Mouse (Mus musculus) myocyte (in vitro differentiated cells): ENCODE data around the gene Nrp2. TPM values are rescaled to one million over a fixed set of nuclear protein-coding genes. Genes with fewer than 3 reads are reported as not detected.

Source experiments
- H3K27me3 ChIP-seq: one replicate; pipeline ENCODE4 v1.6.1; 2011; ENCODE audit not compliant: control insufficient read depth, insufficient read depth, insufficient read length
- H3K36me3 ChIP-seq: one replicate; pipeline ENCODE4 v1.6.1; 2011; ENCODE audit not compliant: control insufficient read depth, insufficient read depth
- H3K4me2 ChIP-seq: one replicate; pipeline ENCODE4 v1.6.1; 2011; ENCODE audit warnings: low read depth, control low read depth
- H3K4me3 ChIP-seq: one replicate; pipeline ENCODE4 v1.5.1; 2011; ENCODE audit warnings: mild to moderate bottlenecking, control low read depth, moderate library complexity
- H3K79me2 ChIP-seq: one replicate; pipeline ENCODE4 v1.6.1; 2011; ENCODE audit not compliant: control insufficient read depth, insufficient read depth
- H3ac ChIP-seq: one replicate; pipeline ENCODE4 v1.6.1; 2011; ENCODE audit not compliant: control insufficient read depth, insufficient read length
- CEBPB ChIP-seq: IDR thresholded peaks from 2 replicates; pipeline ENCODE4 v1.6.1; 2011; ENCODE audit warnings: mild to moderate bottlenecking, moderate library complexity; ENCODE audit not compliant: poor library complexity, insufficient read depth, severe bottlenecking
- E2F4 ChIP-seq: IDR thresholded peaks from one replicate; pipeline ENCODE4 v1.6.1; 2011; ENCODE audit warnings: mild to moderate bottlenecking, control low read depth, moderate library complexity; ENCODE audit not compliant: insufficient read depth
- MAX ChIP-seq: IDR thresholded peaks from one replicate; pipeline ENCODE4 v1.6.1; 2011; ENCODE audit warnings: low read depth, mild to moderate bottlenecking, control low read depth
- MYOD1 ChIP-seq, 3 experiments: IDR thresholded peaks; one replicate each; pipeline ENCODE4 v1.6.1; 2011; ENCODE audit warnings: control low read depth in 2 of 3, low read depth in 2 of 3, mild to moderate bottlenecking in 2 of 3, moderate library complexity in 1 of 3; ENCODE audit not compliant: insufficient read length in 2 of 3, control insufficient read depth in 1 of 3
- MYOG ChIP-seq, 3 experiments: IDR thresholded peaks; one replicate each; pipeline ENCODE4 v1.6.1; 2011; ENCODE audit warnings: control low read depth in 2 of 3, low read depth in 2 of 3, mild to moderate bottlenecking in 2 of 3; ENCODE audit not compliant: insufficient read length in 2 of 3, control insufficient read depth in 1 of 3, insufficient read depth in 1 of 3
- POLR2A ChIP-seq: IDR thresholded peaks from one replicate; pipeline ENCODE4 v1.6.1; 2011; ENCODE audit warnings: low read depth, mild to moderate bottlenecking, control low read depth, moderate library complexity; ENCODE audit not compliant: insufficient read length
- POLR2AphosphoS2 ChIP-seq: IDR thresholded peaks from one replicate; pipeline ENCODE4 v1.6.1; 2011; ENCODE audit warnings: low read depth, control low read depth; ENCODE audit not compliant: insufficient read length
- REST ChIP-seq: IDR thresholded peaks from one replicate; pipeline ENCODE4 v1.6.1; 2011; ENCODE audit warnings: mild to moderate bottlenecking, control low read depth, moderate library complexity; ENCODE audit not compliant: insufficient read depth, insufficient read length
- SRF ChIP-seq: IDR thresholded peaks from one replicate; pipeline ENCODE4 v1.6.1; 2011; ENCODE audit warnings: low read depth; ENCODE audit not compliant: control insufficient read depth, insufficient read length
- TCF12 ChIP-seq: IDR thresholded peaks from one replicate; pipeline ENCODE4 v1.6.1; 2011; ENCODE audit warnings: mild to moderate bottlenecking, control low read depth; ENCODE audit not compliant: poor library complexity, insufficient read depth, severe bottlenecking
- TCF3 ChIP-seq: IDR thresholded peaks from one replicate; pipeline ENCODE4 v1.6.1; 2011; ENCODE audit warnings: low read depth, control low read depth; ENCODE audit not compliant: insufficient read length
- USF1 ChIP-seq: IDR thresholded peaks from one replicate; pipeline ENCODE4 v1.6.1; 2011; ENCODE audit warnings: low read depth, mild to moderate bottlenecking, control low read depth, moderate library complexity
- polyA plus RNA-seq: library from polyadenylated mRNA; unstranded; fragments of >200 nt; fragmentation: generic; extraction: Trizol; gene quantifications from one replicate; pipeline ENCODE4 v1.2.1, GENCODE M21; 2012; ENCODE audit warnings: missing spikeins

Nrp2 gene
- polyA plus RNA-seq, 1 experiment: 18.3 TPM

- H3K36me3 ChIP-seq: peaks cover 46% of the 10 kb centered on the region
- H3ac ChIP-seq: no peak overlapping the region
- no peaks in the 10 kb centered on the region for H3K27me3 ChIP-seq
- TF ChIP-seq E2F4 (no peak), POLR2AphosphoS2 (no peak), TCF12 (no peak), CEBPB (no peak), SRF (no peak), USF1 (no peak), TCF3 (no peak), REST (no peak), POLR2A (no peak), MYOG (IDR thresholded peaks at IDR 0.05; ENCODE audit: control insufficient read depth in 1 of 3, insufficient read depth in 1 of 3, insufficient read length in 2 of 3, low read depth in 2 of 3) (no peak), MAX (no peak), MYOD1 (IDR thresholded peaks at IDR 0.05; ENCODE audit: control insufficient read depth in 1 of 3, insufficient read length in 2 of 3, low read depth in 2 of 3) (no peak)
- H3K4me2 ChIP-seq: no peak overlapping the region
- H3K79me2 ChIP-seq: no peaks in the 10 kb centered on the region
- H3K4me3 ChIP-seq: no peak overlapping the region
These were observed 42.8 kb downstream of the Nrp2 start for GRCm38 (mm10) chr1:62745889-62746288.

GRCm38 (mm10) chr1:62747421-62748111 is 44.5 kb downstream of the Nrp2 start:
- TF ChIP-seq MAX (no peak), SRF (no peak), MYOD1 (IDR thresholded peaks at IDR 0.05; ENCODE audit: control insufficient read depth in 1 of 3, insufficient read length in 2 of 3, low read depth in 2 of 3) (no peak), POLR2AphosphoS2 (no peak), TCF3 (no peak), CEBPB (no peak), USF1 (no peak), E2F4 (no peak)
- Histone ChIP-seq H3ac (no peak overlapping the region), H3K4me2 (no peak overlapping the region), H3K79me2 (no peaks in the 10 kb centered on the region), H3K27me3 (no peaks in the 10 kb centered on the region), H3K36me3 (peaks cover 45% of the 10 kb centered on the region), H3K4me3 (no peak overlapping the region)

GRCm38 (mm10) chr1:62748361-62748760 is 45.3 kb downstream of the Nrp2 start:
- Histone ChIP-seq H3K4me3 (no peak overlapping the region), H3K36me3 (peaks cover 45% of the 10 kb centered on the region), H3K79me2 (no peaks in the 10 kb centered on the region), H3ac (no peak overlapping the region), H3K27me3 (no peaks in the 10 kb centered on the region), H3K4me2 (no peak overlapping the region)
- TF ChIP-seq REST (no peak), MAX (no peak), SRF (no peak)

- no peak overlapping the region for H3K4me2 ChIP-seq
- no peaks in the 10 kb centered on the region for H3K27me3 ChIP-seq
- H3K36me3 ChIP-seq: peaks cover 33% of the 10 kb centered on the region
- no peak overlapping the region for H3K4me3 ChIP-seq
- H3K79me2 ChIP-seq: no peaks in the 10 kb centered on the region
- no peak for TF ChIP-seq TCF3
- TF ChIP-seq MYOG (IDR thresholded peaks at IDR 0.05; ENCODE audit: control insufficient read depth in 1 of 3, insufficient read depth in 1 of 3, insufficient read length in 2 of 3, low read depth in 2 of 3): no peak
- TF ChIP-seq POLR2AphosphoS2: no peak
- no peak for TF ChIP-seq USF1
- TF ChIP-seq POLR2A: no peak
- TF ChIP-seq REST: no peak
- no peak for TF ChIP-seq MYOD1 (IDR thresholded peaks at IDR 0.05; ENCODE audit: control insufficient read depth in 1 of 3, insufficient read length in 2 of 3, low read depth in 2 of 3)
- TF ChIP-seq CEBPB: no peak
- no peak for TF ChIP-seq E2F4
- TF ChIP-seq SRF: no peak
- no peak for TF ChIP-seq MAX
- no peak for TF ChIP-seq TCF12
- no peak overlapping the region for H3ac ChIP-seq
These were observed 46.6 kb downstream of the Nrp2 start for GRCm38 (mm10) chr1:62749716-62750115.

- H3ac ChIP-seq: no peak overlapping the region
- no peaks in the 10 kb centered on the region for H3K27me3 ChIP-seq
- H3K4me2 ChIP-seq: no peak overlapping the region
- H3K4me3 ChIP-seq: no peak overlapping the region
- no peak for TF ChIP-seq MAX
- peaks cover 27% of the 10 kb centered on the region for H3K36me3 ChIP-seq
- H3K79me2 ChIP-seq: no peaks in the 10 kb centered on the region
These were observed 47.4 kb downstream of the Nrp2 start for GRCm38 (mm10) chr1:62750408-62751008.
